Mouse (Mus musculus) testis, adult 2 months (tissue): ENCODE measurements around the gene Hist1h4b. TPM values are rescaled to one million over a fixed set of nuclear protein-coding genes. Genes with fewer than 3 reads are reported as not detected.
A peak's percentile ranks its signal among the peaks of the same experiment; 100 is the strongest.
"Not testable (repeated sequence)": the region's sequence is repeated elsewhere in the genome, so short reads cannot be mapped to it uniquely, and the experiment has no call there.

Source experiments
- H3K27ac ChIP-seq: fragments of 200-500 bp; 2 replicates; pipeline ENCODE4 v1.5.1; 2012; ENCODE audit warnings: low read depth, low read length; ENCODE audit not compliant: control insufficient read depth, insufficient read depth
- H3K27me3 ChIP-seq: fragments of 200-500 bp; 2 replicates; pipeline ENCODE4 v1.6.1; 2012; ENCODE audit warnings: mild to moderate bottlenecking, low read length, moderate library complexity; ENCODE audit not compliant: control insufficient read depth, insufficient read depth
- H3K36me3 ChIP-seq: fragments of 200-500 bp; 2 replicates; pipeline ENCODE4 v1.6.1; 2012; ENCODE audit warnings: mild to moderate bottlenecking, low read length; ENCODE audit not compliant: control insufficient read depth, insufficient read depth
- H3K4me1 ChIP-seq: fragments of 200-500 bp; 2 replicates; pipeline ENCODE4 v1.6.1; 2012; ENCODE audit warnings: low read length; ENCODE audit not compliant: control insufficient read depth, insufficient read depth
- H3K4me3 ChIP-seq: fragments of 200-500 bp; 2 replicates; pipeline ENCODE4 v1.5.1; 2012; ENCODE audit warnings: low read depth, mild to moderate bottlenecking, low read length, moderate library complexity, mixed read lengths; ENCODE audit not compliant: control insufficient read depth
- CTCF ChIP-seq: fragments of 200-500 bp; IDR thresholded peaks from 2 replicates; pipeline ENCODE4 v1.5.1; 2012; ENCODE audit warnings: low read depth, mild to moderate bottlenecking, inconsistent platforms, low read length, moderate library complexity; ENCODE audit not compliant: control insufficient read depth, insufficient read depth, insufficient replicate concordance
- POLR2A ChIP-seq: fragments of 200-500 bp; IDR thresholded peaks from 2 replicates; pipeline ENCODE4 v1.6.1; 2012; ENCODE audit warnings: low read depth, mild to moderate bottlenecking, inconsistent platforms, low read length, moderate library complexity; ENCODE audit not compliant: control insufficient read depth
- polyA plus RNA-seq: library from polyadenylated mRNA; depleted of rRNA; stranded (reverse); fragments of >200 nt; gene quantifications from 2 replicates; pipeline ENCODE4 v1.2.3, GENCODE M21; 2012

Gene Hist1h4b
- polyA plus RNA-seq, 1 experiment, result 2.5 TPM

GRCm38 (mm10) chr13:23761871-23762821, 5.3 kb downstream of the Hist1h4b start, which contains the start of gene Hist1h3a:
TSS of gene Hist1h3a (minus strand) at chr13:23762386.
- H3K4me3 ChIP-seq, result peak within 1 kb of the TSS; percentile 85
- TF ChIP-seq POLR2A, result peak; percentile 77
- H3K36me3 ChIP-seq, H3K27me3 ChIP-seq: not testable (repeated sequence)
- H3K4me1 ChIP-seq, result peaks cover 11% of the 10 kb centered on the region
- H3K27ac ChIP-seq, result peak within 1 kb of the TSS; percentile 75

GRCm38 (mm10) chr13:23763242-23763585, 6.4 kb downstream of the Hist1h4b start:
- H3K27ac ChIP-seq, result peak overlapping the region; percentile 30
- H3K4me3 ChIP-seq, result peak overlapping the region; percentile 72
- no peaks in the 10 kb centered on the region for H3K36me3 ChIP-seq
- peaks cover 11% of the 10 kb centered on the region for H3K4me1 ChIP-seq
- H3K27me3 ChIP-seq, result no peaks in the 10 kb centered on the region
- TF ChIP-seq POLR2A (no peak), CTCF (no peak)

- peak within 1 kb of the TSS; percentile 69 for H3K27ac ChIP-seq
- H3K4me1 ChIP-seq, result peaks cover 9% of the 10 kb centered on the region
Measured at GRCm38 (mm10) chr13:23763586-23764323, 6.9 kb downstream of the Hist1h4b start, which contains the start of gene Hist1h1a. TSS of gene Hist1h1a (plus strand) at chr13:23763666.

GRCm38 (mm10) chr13:23764324-23765171, 7.7 kb downstream of the Hist1h4b start:
- H3K4me3 ChIP-seq, result peak overlapping the region; percentile 72
- H3K27ac ChIP-seq, result peak overlapping the region; percentile 69
- no peak for TF ChIP-seq CTCF
- no peak for TF ChIP-seq POLR2A
- no peaks in the 10 kb centered on the region for H3K36me3 ChIP-seq
- H3K4me1 ChIP-seq, result peaks cover 9% of the 10 kb centered on the region
- H3K27me3 ChIP-seq, result no peaks in the 10 kb centered on the region

More at GRCm38 (mm10) chr13:23763586-23764323, 6.9 kb downstream of the Hist1h4b start, which contains the start of gene Hist1h1a:
- Histone ChIP-seq H3K36me3 (no peaks in the 10 kb centered on the region), H3K4me3 (peak within 1 kb of the TSS; percentile 72), H3K27me3 (no peaks in the 10 kb centered on the region)
- TF ChIP-seq CTCF, result no peak
- TF ChIP-seq POLR2A, result peak; percentile 85

- Histone ChIP-seq H3K4me3 (no peak overlapping the region), H3K27me3 (no peaks in the 10 kb centered on the region), H3K27ac (peak overlapping the region; percentile 50; the same call in 1 of the 2 replicates), H3K36me3 (no peaks in the 10 kb centered on the region), H3K4me1 (peaks cover 9% of the 10 kb centered on the region)
- TF ChIP-seq POLR2A (no peak), CTCF (no peak)
Measured at GRCm38 (mm10) chr13:23765172-23765513, 8.3 kb downstream of the Hist1h4b start.

GRCm38 (mm10) chr13:23766772-23767171, 10.0 kb downstream of the Hist1h4b start:
- Histone ChIP-seq H3K27ac (no peak overlapping the region), H3K36me3 (no peaks in the 10 kb centered on the region), H3K4me3 (no peak overlapping the region), H3K27me3 (no peaks in the 10 kb centered on the region), H3K4me1 (peaks cover 9% of the 10 kb centered on the region)
- TF ChIP-seq CTCF (no peak), POLR2A (no peak)

- TF ChIP-seq POLR2A, result no peak
- no peak for TF ChIP-seq CTCF
- Histone ChIP-seq H3K27me3 (no peaks in the 10 kb centered on the region), H3K4me3 (no peak overlapping the region), H3K27ac (no peak overlapping the region), H3K4me1 (peaks cover 16% of the 10 kb centered on the region), H3K36me3 (no peaks in the 10 kb centered on the region)
Measured at GRCm38 (mm10) chr13:23768834-23769397, 12.1 kb downstream of the Hist1h4b start.

- H3K4me1 ChIP-seq, result peaks cover 14% of the 10 kb centered on the region
- not testable (repeated sequence) for H3K4me3 ChIP-seq, H3K36me3 ChIP-seq, H3K27me3 ChIP-seq, H3K27ac ChIP-seq
Measured at GRCm38 (mm10) chr13:23769613-23770012, 12.8 kb downstream of the Hist1h4b start, which contains the start of gene Trim38. TSS of gene Trim38 (plus strand) at chr13:23769913.
